Comparison of ENCODE assay signal across 8 mouse cellular contexts in genomic region chr5:149636075-149636920, GRCm38 (mm10). TPM values are rescaled to one million over a fixed set of nuclear protein-coding genes. Genes with fewer than 3 reads are reported as not detected.
DNase-seq lines count a peak whose midpoint lies in the region; ATAC-seq and TF ChIP-seq lines count a peak whose summit lies in the region.

Hsph1 (minus strand) TSS chr5:149636376.

- no peaks in the 10 kb centered on the region for H3K4me1 ChIP-seq in cortical plate, adult 2 months (ENCODE audit: control insufficient read depth, insufficient read depth, low read length)
- H3K4me1 ChIP-seq in megakaryocyte, embryonic 14.5 days: peaks cover 54% of the 10 kb centered on the region

- peak within 1 kb of the TSS; percentile 80 for H3K27ac ChIP-seq in cortical plate, adult 2 months (ENCODE audit: insufficient read depth, low read length)

- H3K9me3 ChIP-seq in megakaryocyte, embryonic 14.5 days: no peaks in the 10 kb centered on the region

- peak within 1 kb of the TSS; percentile 48 for H3K4me3 ChIP-seq in cortical plate, adult 2 months (ENCODE audit: insufficient read depth, low read length)
- H3K4me3 ChIP-seq in megakaryocyte, embryonic 14.5 days (replicated peaks): peak within 1 kb of the TSS; percentile 100

- TF ChIP-seq POLR2A in cortical plate, adult 2 months (IDR thresholded peaks at IDR 0.05; ENCODE audit: extremely low read depth, insufficient read depth, low read length): peak; percentile 99

- ATAC-seq in activated CD4-positive, CD25-positive, alpha-beta regulatory T cell, adult 4 months: peak; percentile 89

- peak; percentile 96 for DNase-seq in gastrocnemius, adult 8-10 months (ENCODE audit: low spot score in 2 of 2)
- peak; percentile 96 for DNase-seq in hindlimb bud, embryonic 11.5 days (ENCODE audit: extremely low spot score, low read depth, low spot score)
- DNase-seq in left cerebral cortex, adult 8-10 months (ENCODE audit: low spot score in 2 of 2): peak; percentile 98 to 99
- DNase-seq in right cerebral cortex, postnatal 10 days (ENCODE audit: low spot score in 2 of 2): peak; percentile 100
- peak; percentile 94 for DNase-seq in urinary bladder, postnatal 25 days (ENCODE audit: low spot score)

- H3K27me3 ChIP-seq in megakaryocyte, embryonic 14.5 days (replicated peaks): no peaks in the 10 kb centered on the region

- no peak for TF ChIP-seq CTCF in cortical plate, adult 2 months (IDR thresholded peaks at IDR 0.05; ENCODE audit: extremely low read depth, insufficient read depth, low read length)

- H3K36me3 ChIP-seq in megakaryocyte, embryonic 14.5 days (replicated peaks; ENCODE audit: low read length): peaks cover 27% of the 10 kb centered on the region

RNA-seq across cellular contexts. Expression of gene Hsph1, which starts in this region (rescaled TPM):
- 10 to 100 TPM; 25.6 to 27.9 TPM for polyA plus RNA-seq in activated CD4-positive, CD25-positive, alpha-beta regulatory T cell, adult 4 months (2017; shearing (Covaris generic))
- 209 and 217 TPM in 2 replicates for polyA plus RNA-seq in cortical plate, adult 2 months (2012; rRNA removed)
- total RNA-seq in gastrocnemius, adult 8-10 months (2022): 10 to 100 TPM; 59.5 to 86.1 (median 63.1) TPM
- total RNA-seq in left cerebral cortex, adult 8-10 months (2022): 100 to 1,000 TPM; 269 to 310 (median 301) TPM
- 6.8 and 12.3 TPM in 2 replicates for polyA plus RNA-seq in megakaryocyte, embryonic 14.5 days (2012; ENCODE audit: insufficient read depth, low replicate concordance)

Comparison
In these comparisons a context has a peak if more than half of its experiments do, and no peak if none do; other contexts are left out.
1. Peak in every context shown above with its lines: DNase-seq, ATAC-seq, H3K4me3 ChIP-seq and H3K27ac ChIP-seq.